In genomic region chr5:129770443-129771355, GRCm38 (mm10) we compare ENCODE assay signal across 16 mouse cellular contexts. TPM values are rescaled to one million over a fixed set of nuclear protein-coding genes. Genes with fewer than 3 reads are reported as not detected.
A peak's percentile ranks its signal among the peaks of the same experiment; 100 is the strongest.
DNase-seq lines count a peak whose midpoint lies in the region; ATAC-seq and TF ChIP-seq lines count a peak whose summit lies in the region.
"Had no signal": no experiment of that assay in that cellular context is flagged by ENCODE, and none has a peak within 500 bp of the region (broad histone marks: within the 10 kb centered on the region; RNA-seq: fewer than 3 reads in every experiment).

No protein-coding gene starts in this region.

- no peak overlapping the region for H3K4me2 ChIP-seq in liver, postnatal 0 days (ENCODE audit: low read depth, low read length)
- H3K4me2 ChIP-seq in forebrain, embryonic 11.5 days (ENCODE audit: low read depth, low read length, severe bottlenecking), result no peak overlapping the region
- H3K4me2 ChIP-seq: stomach, embryonic 15.5 days had no signal

- no peak for TF ChIP-seq CTCF in liver, postnatal 0 days (IDR thresholded peaks at IDR 0.05; ENCODE audit: low read depth)

- no peaks in the 10 kb centered on the region for H3K4me1 ChIP-seq in liver, postnatal 0 days (ENCODE audit: insufficient read depth)
- no peaks in the 10 kb centered on the region for H3K4me1 ChIP-seq in embryonic facial prominence, embryonic 10.5 days
- no peaks in the 10 kb centered on the region for H3K4me1 ChIP-seq in forebrain, embryonic 11.5 days (replicated peaks; ENCODE audit: control insufficient read depth, insufficient read depth, low read length)
- H3K4me1 ChIP-seq: stomach, embryonic 15.5 days had no signal

- H3K27me3 ChIP-seq in liver, postnatal 0 days (ENCODE audit: insufficient read depth, low read length), result no peaks in the 10 kb centered on the region
- H3K27me3 ChIP-seq in embryonic facial prominence, embryonic 10.5 days (replicated peaks; ENCODE audit: low read depth, poor library complexity, severe bottlenecking), result no peaks in the 10 kb centered on the region
- no peaks in the 10 kb centered on the region for H3K27me3 ChIP-seq in forebrain, embryonic 11.5 days (ENCODE audit: control insufficient read depth, insufficient read depth, low read length)
- H3K27me3 ChIP-seq: CH12.LX; stomach, embryonic 15.5 days had no signal

- H3K9me3 ChIP-seq in liver, postnatal 0 days (ENCODE audit: low read length), result no peaks in the 10 kb centered on the region
- H3K9me3 ChIP-seq in embryonic facial prominence, embryonic 10.5 days, result no peaks in the 10 kb centered on the region
- H3K9me3 ChIP-seq in forebrain, embryonic 11.5 days (ENCODE audit: control insufficient read depth, low read length), result no peaks in the 10 kb centered on the region
- H3K9me3 ChIP-seq: stomach, embryonic 15.5 days had no signal

- no peak overlapping the region for H3K27ac ChIP-seq in liver, postnatal 0 days (ENCODE audit: low read depth)
- no peak overlapping the region for H3K27ac ChIP-seq in embryonic facial prominence, embryonic 10.5 days (replicated peaks)
- H3K27ac ChIP-seq in forebrain, embryonic 11.5 days (ENCODE audit: low read depth, low read length), result no peak overlapping the region
- H3K27ac ChIP-seq: hindbrain, postnatal 0 days; stomach, embryonic 15.5 days had no signal

- H3K36me3 ChIP-seq in liver, postnatal 0 days (replicated peaks; ENCODE audit: insufficient read depth, low read length), result no peaks in the 10 kb centered on the region; the same call in 1 of the 2 replicates
- H3K36me3 ChIP-seq in embryonic facial prominence, embryonic 10.5 days (replicated peaks), result peaks cover 40% of the 10 kb centered on the region
- H3K36me3 ChIP-seq in forebrain, embryonic 11.5 days (ENCODE audit: control insufficient read depth, insufficient read depth, low read length), result no peaks in the 10 kb centered on the region

- no peak for TF ChIP-seq EP300 in liver, postnatal 0 days (IDR thresholded peaks at IDR 0.05; ENCODE audit: low read depth)

- no peak overlapping the region for H3K9ac ChIP-seq in liver, postnatal 0 days (replicated peaks)
- no peak overlapping the region for H3K9ac ChIP-seq in forebrain, embryonic 11.5 days (ENCODE audit: low read length)
- H3K9ac ChIP-seq: stomach, embryonic 15.5 days had no signal

- DNase-seq in adrenal gland, postnatal 10 days, result peak; percentile 12
- no peak for DNase-seq in adrenal gland, adult (ENCODE audit: inconsistent age in 2 of 2, low spot score in 1 of 2)
- DNase-seq in heart, postnatal 4 days, result peak; percentile 20
- DNase-seq in heart, adult 18-20 months, result no peak
- peak; percentile 84 for DNase-seq in kidney, adult 9 months
- DNase-seq in liver, postnatal 0 days, result no peak
- no peak for DNase-seq in embryonic facial prominence, embryonic 10.5 days (ENCODE audit: low spot score)
- DNase-seq in forebrain, embryonic 11.5 days (ENCODE audit: low spot score), result no peak
- DNase-seq: cerebellum, adult 9-10 months; embryo, embryonic 11 days; lung, adult 2 months; thymus, postnatal 14 days had no signal

- 0 out of 2 replicates have a peak, but pooled peaks have one; percentile 25 for ATAC-seq in liver, postnatal 0 days
- no peak for ATAC-seq in forebrain, embryonic 11.5 days (replicated peaks; ENCODE audit: low FRiP score)
- ATAC-seq: hindbrain, postnatal 0 days had no signal

- H3K4me3 ChIP-seq in liver, postnatal 0 days (ENCODE audit: low read depth, low read length), result no peak overlapping the region
- no peak overlapping the region for H3K4me3 ChIP-seq in embryonic facial prominence, embryonic 10.5 days
- H3K4me3 ChIP-seq in forebrain, embryonic 11.5 days (ENCODE audit: low read depth, low read length), result no peak overlapping the region
- H3K4me3 ChIP-seq: erythroblast, embryonic 14.5 days; stomach, embryonic 15.5 days had no signal

- WGBS in liver, postnatal 0 days (ENCODE audit: insufficient replicate concordance), result 68% methylated on average over 23 of the region's 23 CpGs
- WGBS in embryonic facial prominence, embryonic 10.5 days, result 91% methylated on average over 23 of the region's 23 CpGs
- 95% methylated on average over 23 of the region's 23 CpGs for WGBS in forebrain, embryonic 11.5 days

RNA-seq across cellular contexts. Expression of gene Psph, which starts 16.6 kb away (rescaled TPM):
- total RNA-seq in adrenal gland, postnatal 10 days (2021), result 10 to 100 TPM; 25.2 to 28.4 TPM
- 10 to 100 TPM; 13.0 to 14.7 TPM for total RNA-seq in heart, postnatal 4 days (2021)
- 10 to 100 TPM in 1 of 2 experiments, 1 to 10 TPM in 1; 8.9 to 10.7 TPM for total RNA-seq in heart, adult 18-20 months (2021)
- 18.4 and 20.5 TPM in 2 replicates for polyA plus RNA-seq in liver, postnatal 0 days (2015; fragmentation: Nextera tagmentation; extraction: Ambion mirVana)
- polyA plus RNA-seq in embryonic facial prominence, embryonic 10.5 days (2016; fragmentation: Nextera tagmentation; extraction: Ambion mirVana), result 35.5 and 38.6 TPM in 2 replicates
- 45.2 and 46.4 TPM in 2 replicates for polyA plus RNA-seq in forebrain, embryonic 11.5 days (2014; fragmentation: Nextera tagmentation; extraction: Ambion mirVana)

RNA-seq across cellular contexts. Expression of gene Nipsnap2, which starts 45.8 kb away (rescaled TPM):
- 100 to 1,000 TPM; 125 to 184 TPM for total RNA-seq in adrenal gland, postnatal 10 days (2021)
- total RNA-seq in heart, postnatal 4 days (2021), result 100 to 1,000 TPM; 478 to 526 TPM
- total RNA-seq in heart, adult 18-20 months (2021), result 100 to 1,000 TPM; 843 to 897 TPM
- polyA plus RNA-seq in liver, postnatal 0 days (2015; fragmentation: Nextera tagmentation; extraction: Ambion mirVana), result 30.5 and 32.2 TPM in 2 replicates
- 74.2 and 74.8 TPM in 2 replicates for polyA plus RNA-seq in embryonic facial prominence, embryonic 10.5 days (2016; fragmentation: Nextera tagmentation; extraction: Ambion mirVana)
- polyA plus RNA-seq in forebrain, embryonic 11.5 days (2014; fragmentation: Nextera tagmentation; extraction: Ambion mirVana), result 75.0 and 77.3 TPM in 2 replicates

RNA-seq across cellular contexts. Expression of gene Mrps17, which starts 55.4 kb away (rescaled TPM):
- total RNA-seq in adrenal gland, postnatal 10 days (2021), result 100 to 1,000 TPM in 1 of 2 experiments, 10 to 100 TPM in 1; 94.3 to 101 TPM
- 10 to 100 TPM; 77.2 to 87.1 TPM for total RNA-seq in heart, postnatal 4 days (2021)
- 10 to 100 TPM; 87.6 to 91.5 TPM for total RNA-seq in heart, adult 18-20 months (2021)
- polyA plus RNA-seq in liver, postnatal 0 days (2015; fragmentation: Nextera tagmentation; extraction: Ambion mirVana), result 124 and 130 TPM in 2 replicates
- 178 and 186 TPM in 2 replicates for polyA plus RNA-seq in embryonic facial prominence, embryonic 10.5 days (2016; fragmentation: Nextera tagmentation; extraction: Ambion mirVana)
- 164 and 185 TPM in 2 replicates for polyA plus RNA-seq in forebrain, embryonic 11.5 days (2014; fragmentation: Nextera tagmentation; extraction: Ambion mirVana)

Comparison
In these comparisons a context has a peak if more than half of its experiments do, and no peak if none do; other contexts are left out.
1. DNase-seq: peak in adrenal gland, postnatal 10 days (single experiment), heart, postnatal 4 days (single experiment) and kidney, adult 9 months (single experiment); none in adrenal gland, adult (0 of 2), heart, adult 18-20 months (0 of 2), liver, postnatal 0 days (single experiment), embryonic facial prominence, embryonic 10.5 days (single experiment) and forebrain, embryonic 11.5 days (single experiment).